12 mouse cellular contexts compared by ENCODE assay signal in the genomic region with DNA sequence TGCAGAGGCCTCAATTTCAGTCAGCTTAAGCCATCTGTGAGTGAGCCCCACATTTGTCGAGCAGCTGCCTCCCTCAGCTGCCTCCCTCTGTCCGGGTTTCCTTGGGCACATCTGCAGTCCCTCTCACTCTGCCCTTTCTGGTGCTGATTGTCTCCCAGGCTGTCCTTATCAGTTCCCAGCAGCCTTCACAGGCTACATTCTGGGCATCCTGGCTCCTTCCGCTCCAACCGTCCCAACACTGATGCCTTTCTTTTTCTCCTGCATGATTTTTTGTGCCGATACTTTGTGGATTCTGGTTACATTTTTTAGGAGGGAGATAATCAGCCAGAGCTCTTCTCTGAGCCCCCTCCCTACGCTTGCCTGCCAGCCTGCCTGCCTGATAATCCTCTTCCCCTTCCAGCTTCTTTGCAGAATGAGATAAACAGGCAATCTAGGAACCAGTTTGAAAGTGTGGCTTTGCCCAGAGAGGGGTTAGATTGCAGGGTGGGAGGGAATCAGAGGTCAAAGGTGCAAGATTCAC. TPM values are rescaled to one million over a fixed set of nuclear protein-coding genes. Genes with fewer than 3 reads are reported as not detected.
DNase-seq lines count a peak whose midpoint lies in the region; ATAC-seq and TF ChIP-seq lines count a peak whose summit lies in the region.
"Had no signal": no experiment of that assay in that cellular context is flagged by ENCODE, and none has a peak within 500 bp of the region (broad histone marks: within the 10 kb centered on the region; RNA-seq: fewer than 3 reads in every experiment).

No protein-coding gene starts in this region.

- H3K4me1 ChIP-seq in heart, embryonic 16.5 days (ENCODE audit: control insufficient read depth, insufficient read depth, low read length) = peaks cover 20% of the 10 kb centered on the region
- H3K4me1 ChIP-seq in forebrain, embryonic 12.5 days = peaks cover 26% of the 10 kb centered on the region

- DNase-seq in heart, adult 11 months = no peak
- DNase-seq in brain, embryonic 14.5 days (ENCODE audit: low read depth) = peak; percentile 77
- DNase-seq in kidney, postnatal 10 days = no peak
- no peak for DNase-seq in layer of hippocampus, postnatal 25 days (ENCODE audit: extremely low spot score in 1 of 2, low spot score in 1 of 2)
- no peak for DNase-seq in urinary bladder, adult 2 months (ENCODE audit: low spot score)
- DNase-seq: cerebellum, adult 9-10 months; right cerebral cortex, adult 18-20 months; thymus, postnatal 14 days had no signal

- 17% methylated on average over 6 of the region's 6 CpGs for WGBS in heart, embryonic 16.5 days
- 49% methylated on average over 6 of the region's 6 CpGs for WGBS in forebrain, embryonic 12.5 days

- no peaks in the 10 kb centered on the region for H3K27me3 ChIP-seq in heart, embryonic 16.5 days (ENCODE audit: control insufficient read depth, insufficient read depth, low read length)
- no peaks in the 10 kb centered on the region for H3K27me3 ChIP-seq in forebrain, embryonic 12.5 days

- TF ChIP-seq POLR2A in brain, embryonic 14.5 days (IDR thresholded peaks at IDR 0.05; ENCODE audit: borderline replicate concordance, extremely low read depth, insufficient read depth, insufficient read length, poor library complexity, severe bottlenecking) = no peak

- H3K9me3 ChIP-seq in heart, embryonic 16.5 days (replicated peaks; ENCODE audit: control insufficient read depth, low read length) = no peaks in the 10 kb centered on the region
- no peaks in the 10 kb centered on the region for H3K9me3 ChIP-seq in forebrain, embryonic 12.5 days

- H3K9ac ChIP-seq in heart, embryonic 16.5 days (ENCODE audit: low read length) = peak overlapping the region; percentile 27; the same call in 1 of the 2 replicates
- 0 out of 2 replicates have a peak overlapping the region, but pooled peaks have one; percentile 14 for H3K9ac ChIP-seq in forebrain, embryonic 12.5 days

- no peak overlapping the region for H3K4me3 ChIP-seq in heart, embryonic 16.5 days (ENCODE audit: low read length)
- H3K4me3 ChIP-seq in forebrain, embryonic 12.5 days (replicated peaks) = no peak overlapping the region

- ATAC-seq in heart, embryonic 16.5 days (replicated peaks; ENCODE audit: extremely low read depth, insufficient read depth, low FRiP score) = peak; percentile 49; the same call in 1 of the 2 replicates
- peak; percentile 49; the same call in 1 of the 2 replicates for ATAC-seq in forebrain, embryonic 12.5 days (ENCODE audit: low FRiP score)
- peak; percentile 90 for ATAC-seq in megakaryocyte-erythroid progenitor cell, adult 5-6 weeks (replicated peaks; ENCODE audit: low FRiP score, low TSS enrichment, poor library complexity, severe bottlenecking)
- ATAC-seq: CD4-positive, CD25-positive, alpha-beta regulatory T cell, adult 4 months had no signal

- no peak overlapping the region for H3K4me2 ChIP-seq in heart, embryonic 16.5 days (ENCODE audit: low read depth, low read length)
- H3K4me2 ChIP-seq in forebrain, embryonic 12.5 days = no peak overlapping the region

- H3K36me3 ChIP-seq in heart, embryonic 16.5 days (ENCODE audit: control insufficient read depth, insufficient read depth) = 0 out of 2 replicates have a peak, but pooled peaks cover 5% of the 10 kb centered on the region
- H3K36me3 ChIP-seq in forebrain, embryonic 12.5 days (replicated peaks) = peaks cover 25% of the 10 kb centered on the region; the same call in 1 of the 2 replicates

- no peak overlapping the region for H3K27ac ChIP-seq in heart, embryonic 16.5 days (ENCODE audit: low read length)
- peak overlapping the region; percentile 74 for H3K27ac ChIP-seq in forebrain, embryonic 12.5 days

- TF ChIP-seq CTCF in brain, embryonic 14.5 days (IDR thresholded peaks at IDR 0.05; ENCODE audit: borderline replicate concordance, extremely low read depth, insufficient read depth, insufficient read length) = no peak

RNA-seq across cellular contexts. Expression of gene Vat1, which starts 19.5 kb away (rescaled TPM):
- 33.0 and 37.9 TPM in 2 replicates for polyA plus RNA-seq in heart, embryonic 16.5 days (2015; fragmentation: Nextera tagmentation; extraction: Ambion mirVana)
- 169 and 204 TPM in 2 replicates for polyA plus RNA-seq in brain, embryonic 14.5 days (2012; rRNA removed)
- polyA plus RNA-seq in forebrain, embryonic 12.5 days (2016; fragmentation: Nextera tagmentation; extraction: Ambion mirVana) = 62.9 and 65.4 TPM in 2 replicates
- 6.5 and 7.4 TPM in 2 replicates for total RNA-seq in megakaryocyte-erythroid progenitor cell, adult 5-6 weeks (2014; fragmentation: Nextera tagmentation)
- total RNA-seq in megakaryocyte-erythroid progenitor cell, adult 5-6 weeks (2017) = 3.3 and 5.4 TPM in 2 replicates
- 10 to 100 TPM; 33.2 to 36.0 TPM for total RNA-seq in layer of hippocampus, postnatal 25 days (2021)
- 172 and 197 TPM in 2 replicates for polyA plus RNA-seq in urinary bladder, adult 2 months (2012; rRNA removed)

RNA-seq across cellular contexts. Expression of gene Rnd2, which starts 20.8 kb away (rescaled TPM):
- 7.9 and 8.2 TPM in 2 replicates for polyA plus RNA-seq in heart, embryonic 16.5 days (2015; fragmentation: Nextera tagmentation; extraction: Ambion mirVana)
- 139 and 205 TPM in 2 replicates for polyA plus RNA-seq in brain, embryonic 14.5 days (2012; rRNA removed)
- 101 and 105 TPM in 2 replicates for polyA plus RNA-seq in forebrain, embryonic 12.5 days (2016; fragmentation: Nextera tagmentation; extraction: Ambion mirVana)
- 1.6 and 7.2 TPM in 2 replicates for total RNA-seq in megakaryocyte-erythroid progenitor cell, adult 5-6 weeks (2014; fragmentation: Nextera tagmentation)
- 3.5 and 3.8 TPM in 2 replicates for total RNA-seq in megakaryocyte-erythroid progenitor cell, adult 5-6 weeks (2017)
- 100 to 1,000 TPM; 145 to 159 TPM for total RNA-seq in layer of hippocampus, postnatal 25 days (2021)
- polyA plus RNA-seq in urinary bladder, adult 2 months (2012; rRNA removed) = 19.2 TPM in 2 replicates

RNA-seq across cellular contexts. Expression of gene Ifi35, which starts 37.4 kb away (rescaled TPM):
- 25.1 and 31.9 TPM in 2 replicates for polyA plus RNA-seq in heart, embryonic 16.5 days (2015; fragmentation: Nextera tagmentation; extraction: Ambion mirVana)
- 2.6 and 3.2 TPM in 2 replicates for polyA plus RNA-seq in brain, embryonic 14.5 days (2012; rRNA removed)
- 2.2 TPM in 2 replicates for polyA plus RNA-seq in forebrain, embryonic 12.5 days (2016; fragmentation: Nextera tagmentation; extraction: Ambion mirVana)
- total RNA-seq in megakaryocyte-erythroid progenitor cell, adult 5-6 weeks (2014; fragmentation: Nextera tagmentation) = 35.5 and 44.1 TPM in 2 replicates
- total RNA-seq in megakaryocyte-erythroid progenitor cell, adult 5-6 weeks (2017) = 31.7 and 33.5 TPM in 2 replicates
- 1 to 10 TPM; 1.9 to 2.2 TPM for total RNA-seq in layer of hippocampus, postnatal 25 days (2021)
- polyA plus RNA-seq in urinary bladder, adult 2 months (2012; rRNA removed) = 66.6 and 79.9 TPM in 2 replicates

RNA-seq across cellular contexts. Expression of gene Rpl27, which starts 43.5 kb away (rescaled TPM):
- polyA plus RNA-seq in heart, embryonic 16.5 days (2015; fragmentation: Nextera tagmentation; extraction: Ambion mirVana) = 166 and 174 TPM in 2 replicates
- polyA plus RNA-seq in brain, embryonic 14.5 days (2012; rRNA removed) = 836 and 1,059 TPM in 2 replicates
- 354 and 378 TPM in 2 replicates for polyA plus RNA-seq in forebrain, embryonic 12.5 days (2016; fragmentation: Nextera tagmentation; extraction: Ambion mirVana)
- 1,243 and 1,644 TPM in 2 replicates for total RNA-seq in megakaryocyte-erythroid progenitor cell, adult 5-6 weeks (2014; fragmentation: Nextera tagmentation)
- total RNA-seq in megakaryocyte-erythroid progenitor cell, adult 5-6 weeks (2017) = 3,990 and 4,375 TPM in 2 replicates
- 10 to 100 TPM; 50.0 to 52.5 TPM for total RNA-seq in layer of hippocampus, postnatal 25 days (2021)
- 932 and 1,046 TPM in 2 replicates for polyA plus RNA-seq in urinary bladder, adult 2 months (2012; rRNA removed)
